In the genomic region with DNA sequence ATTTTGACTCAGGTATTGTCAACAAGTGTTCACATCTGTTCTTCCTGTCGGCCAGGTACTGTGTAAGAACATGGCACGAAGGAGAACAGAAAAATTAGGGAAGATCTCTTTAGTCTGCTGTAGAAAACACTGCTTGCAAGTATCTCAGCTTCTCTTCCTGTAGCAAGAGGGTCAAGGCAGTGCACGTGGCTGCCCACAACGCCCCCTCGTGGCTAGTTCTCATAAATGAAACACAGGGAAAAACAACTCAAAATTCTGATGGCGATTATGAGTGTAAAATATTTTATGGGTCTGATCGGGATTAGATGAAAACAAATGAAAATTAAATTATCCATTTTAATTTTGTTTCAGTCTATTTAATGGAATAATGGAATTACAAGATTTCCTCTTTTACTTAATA, we compare ENCODE assay signal across 11 mouse cellular contexts.
DNase-seq lines count a peak whose midpoint lies in the region; ATAC-seq and TF ChIP-seq lines count a peak whose summit lies in the region.
"Had no signal": no experiment of that assay in that cellular context is flagged by ENCODE, and none has a peak within 500 bp of the region (broad histone marks: within the 10 kb centered on the region; RNA-seq: fewer than 3 reads in every experiment).

No protein-coding gene starts in this region.

- no peak for DNase-seq in heart, adult 2 months
- no peak for DNase-seq in heart, postnatal 36 days
- DNase-seq in midbrain, postnatal 0 days (ENCODE audit: low spot score): no peak
- peak; percentile 28 for DNase-seq in WW6 (ENCODE audit: low read depth, low spot score)
- peak; percentile 73 for DNase-seq in testis, postnatal 10 days (ENCODE audit: low spot score)
- no peak for DNase-seq in ovary, postnatal 10 days (ENCODE audit: low spot score)
- no peak for DNase-seq in heart, postnatal 10 days
- DNase-seq: cerebellum, adult 9-10 months had no signal

- H3K27me3 ChIP-seq in heart, adult 2 months (ENCODE audit: control insufficient read depth, insufficient read depth, low read length): no peaks in the 10 kb centered on the region
- H3K27me3 ChIP-seq in midbrain, postnatal 0 days (ENCODE audit: insufficient read depth, low read length): no peaks in the 10 kb centered on the region
- H3K27me3 ChIP-seq in midbrain, embryonic 13.5 days: peaks cover 3% of the 10 kb centered on the region; the same call in 1 of the 2 replicates

- no peak overlapping the region for H3K27ac ChIP-seq in heart, adult 2 months
- H3K27ac ChIP-seq in midbrain, postnatal 0 days (ENCODE audit: low read depth, low read length): no peak overlapping the region
- H3K27ac ChIP-seq in midbrain, embryonic 13.5 days: no peak overlapping the region
- H3K27ac ChIP-seq: hindbrain, embryonic 15.5 days; midbrain, embryonic 12.5 days had no signal

- H3K4me3 ChIP-seq in heart, adult 2 months: no peak overlapping the region; the same call in 1 of the 2 replicates
- no peak overlapping the region for H3K4me3 ChIP-seq in midbrain, postnatal 0 days (ENCODE audit: low read depth, low read length)
- H3K4me3 ChIP-seq in midbrain, embryonic 13.5 days (replicated peaks): no peak overlapping the region
- H3K4me3 ChIP-seq: midbrain, embryonic 12.5 days had no signal

- H3K9ac ChIP-seq in heart, adult 2 months (ENCODE audit: low read depth, low read length): no peak overlapping the region
- no peak overlapping the region for H3K9ac ChIP-seq in midbrain, postnatal 0 days (replicated peaks; ENCODE audit: low read length, poor library complexity, severe bottlenecking)
- H3K9ac ChIP-seq in midbrain, embryonic 13.5 days (replicated peaks): no peak overlapping the region
- H3K9ac ChIP-seq: hindbrain, embryonic 15.5 days; midbrain, embryonic 12.5 days had no signal

- no peaks in the 10 kb centered on the region for H3K79me2 ChIP-seq in heart, adult 2 months (replicated peaks; ENCODE audit: control insufficient read depth, insufficient read depth, low read length)

- no peaks in the 10 kb centered on the region for H3K9me3 ChIP-seq in midbrain, postnatal 0 days (ENCODE audit: low read length)
- H3K9me3 ChIP-seq in midbrain, embryonic 13.5 days: no peaks in the 10 kb centered on the region
- H3K9me3 ChIP-seq: hindbrain, embryonic 15.5 days; midbrain, embryonic 12.5 days had no signal

- no peak for ATAC-seq in midbrain, postnatal 0 days (ENCODE audit: low FRiP score)
- no peak for ATAC-seq in midbrain, embryonic 13.5 days

- intact Hi-C loops in heart, adult 2 months (cut with DNase I): no loop called here
- intact Hi-C loops in heart, postnatal 36 days (cut with DNase I): no loop called here
- intact Hi-C loops in heart, postnatal 10 days (cut with DNase I): no loop called here

- TF ChIP-seq EP300 in heart, adult 2 months (IDR thresholded peaks at IDR 0.05; ENCODE audit: insufficient read depth, low read depth, low read length): no peak

- peak; percentile 41 for TF ChIP-seq CTCF in heart, adult 2 months (IDR thresholded peaks at IDR 0.05)
- TF ChIP-seq CTCF in midbrain, postnatal 0 days (IDR thresholded peaks at IDR 0.05): peak; percentile 60

- H3K4me2 ChIP-seq in midbrain, postnatal 0 days (ENCODE audit: low read depth, low read length, poor library complexity, severe bottlenecking): no peak overlapping the region
- no peak overlapping the region for H3K4me2 ChIP-seq in midbrain, embryonic 13.5 days (replicated peaks)

- no peak for TF ChIP-seq POLR2A in heart, adult 2 months (IDR thresholded peaks at IDR 0.05; ENCODE audit: insufficient read depth, low read depth, low read length)

- no peaks in the 10 kb centered on the region for H3K4me1 ChIP-seq in heart, adult 2 months (ENCODE audit: control insufficient read depth, insufficient read depth, low read length)
- H3K4me1 ChIP-seq in midbrain, postnatal 0 days (ENCODE audit: insufficient read depth, low read length): no peaks in the 10 kb centered on the region
- H3K4me1 ChIP-seq in midbrain, embryonic 13.5 days (replicated peaks): peaks cover 8% of the 10 kb centered on the region
- H3K4me1 ChIP-seq: midbrain, embryonic 12.5 days had no signal

- H3K36me3 ChIP-seq in heart, adult 2 months (ENCODE audit: control insufficient read depth, insufficient read depth, low read length): no peaks in the 10 kb centered on the region
- H3K36me3 ChIP-seq in midbrain, postnatal 0 days (ENCODE audit: insufficient read depth, low read length): no peaks in the 10 kb centered on the region
- H3K36me3 ChIP-seq in midbrain, embryonic 13.5 days: no peaks in the 10 kb centered on the region
- H3K36me3 ChIP-seq: hindbrain, embryonic 15.5 days; midbrain, embryonic 12.5 days had no signal

- WGBS in heart, adult 2 months: 50% methylated on average over 7 of the region's 7 CpGs
- 50% methylated on average over 7 of the region's 7 CpGs for WGBS in midbrain, postnatal 0 days
- WGBS in midbrain, embryonic 13.5 days: 55% methylated on average over 7 of the region's 7 CpGs

Comparison
In these comparisons a context has a peak if more than half of its experiments do, and no peak if none do; other contexts are left out.
1. DNase-seq: peak in WW6 (single experiment) and testis, postnatal 10 days (single experiment); none in heart, adult 2 months (0 of 2), heart, postnatal 36 days (0 of 2), midbrain, postnatal 0 days (single experiment), ovary, postnatal 10 days (single experiment) and heart, postnatal 10 days (0 of 2).